ENCODE assay signal across 8 mouse cellular contexts in the genomic region with DNA sequence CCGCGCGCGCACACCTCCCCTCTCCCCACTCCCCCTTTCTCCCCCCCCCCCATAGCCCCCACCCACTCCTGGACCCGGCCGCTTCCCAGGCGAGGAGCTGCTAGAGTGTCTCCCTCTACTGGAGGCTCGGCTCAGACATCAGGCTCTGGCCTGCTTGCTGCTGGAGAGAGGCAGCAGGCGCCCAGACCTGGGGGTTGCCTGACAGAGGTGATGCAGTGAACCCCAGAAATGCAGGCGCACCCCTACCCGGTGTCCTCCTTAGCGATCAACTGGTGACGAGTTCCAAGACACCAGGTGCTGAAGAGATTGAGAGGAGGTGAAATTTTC. TPM values are rescaled to one million over a fixed set of nuclear protein-coding genes. Genes with fewer than 3 reads are reported as not detected.
A peak's percentile ranks its signal among the peaks of the same experiment; 100 is the strongest.
DNase-seq lines count a peak whose midpoint lies in the region; ATAC-seq lines count a peak whose summit lies in the region.

A gene (minus strand): TSS at position 49 of the 327 bp plus-strand sequence.

- peak within 1 kb of the TSS; percentile 93 for H3K4me2 ChIP-seq in embryonic facial prominence, embryonic 14.5 days (ENCODE audit: low read depth, low read length)
- peak within 1 kb of the TSS; percentile 96 for H3K4me2 ChIP-seq in limb, embryonic 15.5 days
- H3K4me2 ChIP-seq in midbrain, embryonic 16.5 days (ENCODE audit: low read length), result peak within 1 kb of the TSS; percentile 96

- H3K9ac ChIP-seq in embryonic facial prominence, embryonic 14.5 days (ENCODE audit: low read depth, low read length), result peak within 1 kb of the TSS; percentile 90
- H3K9ac ChIP-seq in limb, embryonic 15.5 days, result peak within 1 kb of the TSS; percentile 76
- H3K9ac ChIP-seq in midbrain, embryonic 16.5 days (ENCODE audit: low read depth, low read length), result peak within 1 kb of the TSS; percentile 97

- peak; percentile 16 to 33 for DNase-seq in spleen, adult 18-20 months
- no peak for DNase-seq in spleen, adult 12 weeks (ENCODE audit: low spot score)
- no peak for DNase-seq in embryonic facial prominence, embryonic 14.5 days (ENCODE audit: low spot score)
- no peak for DNase-seq in heart, embryonic 10.5 days (ENCODE audit: low spot score)
- peak; percentile 66 for DNase-seq in kidney, adult 9 months
- DNase-seq in thymus, adult 18-20 months, result peak; percentile 44 to 58

- peak; percentile 85 for ATAC-seq in embryonic facial prominence, embryonic 14.5 days (ENCODE audit: low read depth)
- peak; percentile 83 for ATAC-seq in limb, embryonic 15.5 days (ENCODE audit: insufficient number of reproducible peaks, low FRiP score, low TSS enrichment, low read depth)
- ATAC-seq in midbrain, embryonic 16.5 days, result peak; percentile 89

- peaks cover 23% of the 10 kb centered on the region for H3K4me1 ChIP-seq in embryonic facial prominence, embryonic 14.5 days (ENCODE audit: control insufficient read depth, insufficient read depth, low read length)
- peaks cover 40% of the 10 kb centered on the region for H3K4me1 ChIP-seq in heart, embryonic 10.5 days
- H3K4me1 ChIP-seq in limb, embryonic 15.5 days, result peaks cover 36% of the 10 kb centered on the region
- H3K4me1 ChIP-seq in midbrain, embryonic 16.5 days (ENCODE audit: control insufficient read depth, insufficient read depth, low read length), result peaks cover 19% of the 10 kb centered on the region

- H3K4me3 ChIP-seq in embryonic facial prominence, embryonic 14.5 days (ENCODE audit: low read depth, low read length), result peak within 1 kb of the TSS; percentile 76
- peak within 1 kb of the TSS; percentile 85 for H3K4me3 ChIP-seq in heart, embryonic 10.5 days
- peak within 1 kb of the TSS; percentile 68 for H3K4me3 ChIP-seq in limb, embryonic 15.5 days
- peak within 1 kb of the TSS; percentile 85 for H3K4me3 ChIP-seq in midbrain, embryonic 16.5 days (ENCODE audit: low read depth, low read length)

- H3K27ac ChIP-seq in embryonic facial prominence, embryonic 14.5 days (replicated peaks; ENCODE audit: low read depth, low read length), result peak within 1 kb of the TSS; percentile 97
- peak within 1 kb of the TSS; percentile 97 for H3K27ac ChIP-seq in heart, embryonic 10.5 days
- peak within 1 kb of the TSS; percentile 95 for H3K27ac ChIP-seq in limb, embryonic 15.5 days
- H3K27ac ChIP-seq in midbrain, embryonic 16.5 days (ENCODE audit: low read length), result peak within 1 kb of the TSS; percentile 99

- peaks cover 26% of the 10 kb centered on the region for H3K27me3 ChIP-seq in embryonic facial prominence, embryonic 14.5 days (replicated peaks; ENCODE audit: control insufficient read depth, insufficient read depth, low read length)
- H3K27me3 ChIP-seq in heart, embryonic 10.5 days (ENCODE audit: insufficient read depth, poor library complexity, severe bottlenecking), result peaks cover 10% of the 10 kb centered on the region; the same call in 1 of the 2 replicates
- peaks cover 62% of the 10 kb centered on the region for H3K27me3 ChIP-seq in limb, embryonic 15.5 days
- no peaks in the 10 kb centered on the region for H3K27me3 ChIP-seq in midbrain, embryonic 16.5 days (ENCODE audit: control insufficient read depth, insufficient read depth, low read depth, low read length)

- 0% methylated on average over 6 of the region's 13 CpGs for WGBS in embryonic facial prominence, embryonic 14.5 days
- WGBS in heart, embryonic 10.5 days, result 2% methylated on average over 11 of the region's 13 CpGs
- WGBS in limb, embryonic 15.5 days, result 4% methylated on average over 7 of the region's 13 CpGs
- 2% methylated on average over 7 of the region's 13 CpGs for WGBS in midbrain, embryonic 16.5 days

- H3K36me3 ChIP-seq in embryonic facial prominence, embryonic 14.5 days (ENCODE audit: control insufficient read depth, insufficient read depth, low read length), result no peaks in the 10 kb centered on the region
- H3K36me3 ChIP-seq in heart, embryonic 10.5 days, result no peaks in the 10 kb centered on the region
- no peaks in the 10 kb centered on the region for H3K36me3 ChIP-seq in limb, embryonic 15.5 days
- H3K36me3 ChIP-seq in midbrain, embryonic 16.5 days (ENCODE audit: control insufficient read depth, insufficient read depth, low read length), result no peaks in the 10 kb centered on the region

- no peaks in the 10 kb centered on the region for H3K9me3 ChIP-seq in embryonic facial prominence, embryonic 14.5 days (ENCODE audit: control insufficient read depth, low read length)
- H3K9me3 ChIP-seq in heart, embryonic 10.5 days, result no peaks in the 10 kb centered on the region
- H3K9me3 ChIP-seq in limb, embryonic 15.5 days, result no peaks in the 10 kb centered on the region
- no peaks in the 10 kb centered on the region for H3K9me3 ChIP-seq in midbrain, embryonic 16.5 days (replicated peaks; ENCODE audit: control insufficient read depth, low read length, poor library complexity, severe bottlenecking)

RNA-seq across cellular contexts. Expression of the gene that starts here (rescaled TPM):
- 9.5 and 10.6 TPM in 2 replicates for polyA plus RNA-seq in embryonic facial prominence, embryonic 14.5 days (2014; fragmentation: Nextera tagmentation; extraction: Ambion mirVana)
- 8.8 and 9.1 TPM in 2 replicates for polyA plus RNA-seq in heart, embryonic 10.5 days (2016; fragmentation: Nextera tagmentation; extraction: Ambion mirVana)
- 8.1 and 8.7 TPM in 2 replicates for polyA plus RNA-seq in limb, embryonic 15.5 days (2015; fragmentation: Nextera tagmentation; extraction: Ambion mirVana)
- 32.5 and 34.3 TPM in 2 replicates for polyA plus RNA-seq in midbrain, embryonic 16.5 days (2015; fragmentation: Nextera tagmentation; extraction: Ambion mirVana)

Comparison
In these comparisons a context has a peak if more than half of its experiments do, and no peak if none do; other contexts are left out.
1. DNase-seq: peak in spleen, adult 18-20 months (2 of 2), kidney, adult 9 months (single experiment) and thymus, adult 18-20 months (2 of 2); none in spleen, adult 12 weeks (single experiment), embryonic facial prominence, embryonic 14.5 days (single experiment) and heart, embryonic 10.5 days (single experiment).
2. Peak in every context shown above with its lines, with median percentiles within 50 percentile points of each other: ATAC-seq, H3K27ac ChIP-seq, H3K4me2 ChIP-seq, H3K4me3 ChIP-seq and H3K9ac ChIP-seq.